Mouse (Mus musculus) forebrain, embryonic 11.5 days (tissue): ENCODE measurements at regions not wholly inside any gene's neighbourhood (a gene's known extent, or its start where the extent isn't known, plus 50 kb on each side); places are given as distances from the start of the nearest gene placed in this dataset.
A peak's percentile ranks its signal among the peaks of the same experiment; 100 is the strongest.

ENCODE experiments used
- ATAC-seq: fragments of 200-750 bp; cut with Nextera tagmentation; replicated peaks from 2 replicates; pipeline ENCODE4 v1.8.0; 2017; ENCODE audit warnings: moderate TSS enrichment; ENCODE audit not compliant: low FRiP score
- DNase-seq: peaks from one replicate; pipeline ENCODE4 v3.0.0-alpha.2; 2017; ENCODE audit warnings: low spot score
- H3K27ac ChIP-seq: fragments of 300-500 bp; sonication (generic); 2 replicates; pipeline ENCODE4 v1.5.1; 2014; ENCODE audit warnings: low read depth, low read length
- H3K27me3 ChIP-seq: fragments of 300-500 bp; sonication (generic); 2 replicates; pipeline ENCODE4 v1.6.1; 2014; ENCODE audit warnings: mild to moderate bottlenecking, low read length, mixed read lengths; ENCODE audit not compliant: control insufficient read depth, insufficient read depth
- H3K36me3 ChIP-seq: fragments of 300-500 bp; sonication (generic); 2 replicates; pipeline ENCODE4 v1.6.1; 2014; ENCODE audit warnings: mild to moderate bottlenecking, low read length, moderate library complexity, mixed read lengths; ENCODE audit not compliant: control insufficient read depth, insufficient read depth
- H3K4me1 ChIP-seq: fragments of 300-500 bp; sonication (generic); replicated peaks from 2 replicates; pipeline ENCODE4 v1.6.1; 2014; ENCODE audit warnings: low read length, mixed read lengths; ENCODE audit not compliant: control insufficient read depth, insufficient read depth
- H3K4me2 ChIP-seq: fragments of 300-500 bp; sonication (generic); 2 replicates; pipeline ENCODE4 v1.6.1; 2014; ENCODE audit warnings: low read depth, mild to moderate bottlenecking, low read length, moderate library complexity, mixed read lengths; ENCODE audit not compliant: severe bottlenecking
- H3K4me3 ChIP-seq: fragments of 300-500 bp; sonication (generic); 2 replicates; pipeline ENCODE4 v1.5.1; 2014; ENCODE audit warnings: low read depth, low read length
- H3K9ac ChIP-seq: fragments of 300-500 bp; sonication (generic); 2 replicates; pipeline ENCODE4 v1.6.1; 2014; ENCODE audit warnings: low read length
- H3K9me3 ChIP-seq: fragments of 300-500 bp; sonication (generic); 2 replicates; pipeline ENCODE4 v1.6.1; 2016; ENCODE audit warnings: low read length, mixed read lengths; ENCODE audit not compliant: control insufficient read depth
- WGBS: fragments of 180-500 bp; shearing (Covaris S2); extraction: QIAGEN DNeasy Blood & Tissue Kit; methylation state at CpG from one replicate; pipeline ENCODE4 v1.1.7; 2014; 5-methylcytosine and 5-hydroxymethylcytosine counted together

DNA sequence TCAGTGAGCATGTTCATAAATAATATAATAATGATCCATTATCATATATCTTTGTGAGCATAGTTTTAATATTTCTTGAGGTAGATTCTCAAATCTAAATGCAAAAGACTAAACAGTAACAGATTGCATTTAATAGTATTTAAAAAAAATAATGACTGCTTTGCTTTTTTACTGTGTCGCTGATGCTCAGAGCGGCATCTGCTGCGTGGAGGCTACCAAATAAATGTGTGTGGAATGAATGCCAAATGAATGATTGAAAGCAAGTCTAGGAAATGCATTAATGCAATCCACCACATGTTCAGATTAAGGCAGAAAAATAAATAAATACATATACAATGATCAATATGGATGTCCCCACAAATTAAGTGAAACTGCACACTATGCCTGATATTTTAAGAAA is 135.2 kb downstream of the Bard1 start:
- Histone ChIP-seq H3K4me2 (no peak overlapping the region), H3K9me3 (no peaks in the 10 kb centered on the region), H3K36me3 (no peaks in the 10 kb centered on the region), H3K27me3 (no peaks in the 10 kb centered on the region), H3K27ac (no peak overlapping the region), H3K9ac (no peak overlapping the region), H3K4me1 (no peaks in the 10 kb centered on the region), H3K4me3 (no peak overlapping the region)
- WGBS = 93% methylated on average over 3 of the region's 3 CpGs
- no peak for ATAC-seq
- DNase-seq = no peak

- no peak overlapping the region for H3K27ac ChIP-seq
- ATAC-seq = peak; percentile 61; the same call in 1 of the 2 replicates
- DNase-seq = no peak
- H3K9me3 ChIP-seq = no peaks in the 10 kb centered on the region
- no peak overlapping the region for H3K4me3 ChIP-seq
- H3K27me3 ChIP-seq = no peaks in the 10 kb centered on the region
- no peak overlapping the region for H3K9ac ChIP-seq
- H3K4me2 ChIP-seq = no peak overlapping the region
- H3K4me1 ChIP-seq = no peaks in the 10 kb centered on the region
- no peaks in the 10 kb centered on the region for H3K36me3 ChIP-seq
- 31% methylated on average over 1 of the region's 1 CpGs for WGBS
Measured at GRCm38 (mm10) chr1:70964016-70964415, 138.9 kb downstream of the Bard1 start.

- Histone ChIP-seq H3K4me3 (no peak overlapping the region), H3K27ac (no peak overlapping the region), H3K4me1 (no peaks in the 10 kb centered on the region), H3K9ac (no peak overlapping the region), H3K9me3 (no peaks in the 10 kb centered on the region), H3K36me3 (no peaks in the 10 kb centered on the region), H3K27me3 (no peaks in the 10 kb centered on the region), H3K4me2 (no peak overlapping the region)
- whole genome bisulfite sequencing = 91% methylated on average over 3 of the region's 3 CpGs
- DNase-seq = no peak
- no peak for ATAC-seq
Measured at GRCm38 (mm10) chr1:70946564-70946963, 156.4 kb downstream of the Bard1 start.
